Mouse (Mus musculus): ENCODE data around the gene Tmem50a. TPM values are rescaled to one million over a fixed set of nuclear protein-coding genes. Genes with fewer than 3 reads are reported as not detected.

Gene Tmem50a
- polyA plus RNA-seq, 1 experiment: 121 TPM

DNA sequence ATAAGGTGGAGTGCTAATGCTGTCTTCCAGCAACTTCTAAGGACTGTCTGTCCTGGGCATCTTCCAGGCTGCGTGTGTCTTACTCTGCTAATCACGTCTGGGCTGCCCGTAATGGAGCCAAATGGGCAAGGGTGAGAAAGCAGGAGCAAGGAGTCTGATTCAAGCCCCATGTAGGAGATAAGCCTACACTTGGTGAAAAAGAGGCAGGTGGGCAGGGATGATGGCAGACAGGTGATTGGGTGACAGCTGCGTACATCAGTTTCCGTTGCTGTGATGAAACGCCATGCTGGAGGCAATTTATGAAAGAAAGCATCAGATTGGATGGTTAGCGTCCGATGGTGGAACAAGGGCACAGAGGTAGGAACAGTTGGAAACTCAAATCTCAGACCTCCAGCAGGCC, 47.6 kb downstream of the Tmem50a start:
- no peaks in the 10 kb centered on the region for H3K36me3 ChIP-seq (ENCODE audit: control insufficient read depth, insufficient read depth)
- no peaks in the 10 kb centered on the region for H3K79me2 ChIP-seq (ENCODE audit: control insufficient read depth, insufficient read depth)
- no peak overlapping the region for H3ac ChIP-seq (ENCODE audit: control insufficient read depth, insufficient read length)
- peaks cover 19% of the 10 kb centered on the region for H3K27me3 ChIP-seq (ENCODE audit: control insufficient read depth, insufficient read depth, insufficient read length)
- no peak overlapping the region for H3K4me3 ChIP-seq
- H3K4me2 ChIP-seq (ENCODE audit: low read depth): no peak overlapping the region
- TF ChIP-seq MYOD1 (IDR thresholded peaks at IDR 0.05; ENCODE audit: control insufficient read depth in 1 of 3, insufficient read length in 2 of 3, low read depth in 2 of 3) (no peak), MYOG (IDR thresholded peaks at IDR 0.05; ENCODE audit: control insufficient read depth in 1 of 3, insufficient read depth in 1 of 3, insufficient read length in 2 of 3, low read depth in 2 of 3) (no peak), POLR2AphosphoS2 (IDR thresholded peaks at IDR 0.05; ENCODE audit: insufficient read length, low read depth) (no peak), E2F4 (IDR thresholded peaks at IDR 0.05; ENCODE audit: insufficient read depth) (no peak), TCF3 (IDR thresholded peaks at IDR 0.05; ENCODE audit: insufficient read length, low read depth) (no peak), TCF12 (IDR thresholded peaks at IDR 0.05; ENCODE audit: insufficient read depth, poor library complexity, severe bottlenecking) (no peak), MAX (IDR thresholded peaks at IDR 0.05; ENCODE audit: low read depth) (no peak), POLR2A (IDR thresholded peaks at IDR 0.05; ENCODE audit: insufficient read length, low read depth) (no peak), REST (IDR thresholded peaks at IDR 0.05; ENCODE audit: insufficient read depth, insufficient read length) (no peak), SRF (IDR thresholded peaks at IDR 0.05; ENCODE audit: control insufficient read depth, insufficient read length, low read depth) (no peak)

DNA sequence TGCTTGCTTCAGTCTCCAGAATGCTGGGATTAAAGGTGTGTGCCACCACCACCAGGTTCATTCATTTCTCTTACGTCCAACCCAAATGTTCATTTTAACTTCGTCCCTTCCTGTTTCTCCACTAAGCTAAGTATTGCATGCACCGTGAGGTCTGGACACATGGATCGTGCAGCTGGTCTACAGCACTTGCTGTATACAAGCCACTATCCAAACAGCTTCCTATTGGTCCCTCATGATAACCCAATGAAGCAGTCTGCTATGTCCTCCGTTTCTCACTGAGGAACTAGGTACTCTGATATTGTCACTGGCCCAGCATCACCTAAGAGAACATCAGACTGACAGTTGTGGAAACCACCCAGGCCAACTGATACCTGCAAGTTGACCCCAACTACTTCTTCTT, 49.0 kb downstream of the Tmem50a start:
- Histone ChIP-seq H3K79me2 (ENCODE audit: control insufficient read depth, insufficient read depth) (no peaks in the 10 kb centered on the region), H3ac (ENCODE audit: control insufficient read depth, insufficient read length) (no peak overlapping the region), H3K36me3 (ENCODE audit: control insufficient read depth, insufficient read depth) (no peaks in the 10 kb centered on the region), H3K4me2 (ENCODE audit: low read depth) (no peak overlapping the region), H3K4me3 (no peak overlapping the region), H3K27me3 (ENCODE audit: control insufficient read depth, insufficient read depth, insufficient read length) (peaks cover 19% of the 10 kb centered on the region)
- TF ChIP-seq E2F4 (IDR thresholded peaks at IDR 0.05; ENCODE audit: insufficient read depth) (no peak), MYOD1 (IDR thresholded peaks at IDR 0.05; ENCODE audit: control insufficient read depth in 1 of 3, insufficient read length in 2 of 3, low read depth in 2 of 3) (no peak), POLR2AphosphoS2 (IDR thresholded peaks at IDR 0.05; ENCODE audit: insufficient read length, low read depth) (no peak), REST (IDR thresholded peaks at IDR 0.05; ENCODE audit: insufficient read depth, insufficient read length) (no peak), CEBPB (IDR thresholded peaks at IDR 0.05; ENCODE audit: insufficient read depth, poor library complexity, severe bottlenecking) (no peak), TCF12 (IDR thresholded peaks at IDR 0.05; ENCODE audit: insufficient read depth, poor library complexity, severe bottlenecking) (no peak), MYOG (IDR thresholded peaks at IDR 0.05; ENCODE audit: control insufficient read depth in 1 of 3, insufficient read depth in 1 of 3, insufficient read length in 2 of 3, low read depth in 2 of 3) (no peak), SRF (IDR thresholded peaks at IDR 0.05; ENCODE audit: control insufficient read depth, insufficient read length, low read depth) (no peak), POLR2A (IDR thresholded peaks at IDR 0.05; ENCODE audit: insufficient read length, low read depth) (no peak), USF1 (IDR thresholded peaks at IDR 0.05; ENCODE audit: low read depth) (no peak), TCF3 (IDR thresholded peaks at IDR 0.05; ENCODE audit: insufficient read length, low read depth) (no peak), MAX (IDR thresholded peaks at IDR 0.05; ENCODE audit: low read depth) (no peak)

DNA sequence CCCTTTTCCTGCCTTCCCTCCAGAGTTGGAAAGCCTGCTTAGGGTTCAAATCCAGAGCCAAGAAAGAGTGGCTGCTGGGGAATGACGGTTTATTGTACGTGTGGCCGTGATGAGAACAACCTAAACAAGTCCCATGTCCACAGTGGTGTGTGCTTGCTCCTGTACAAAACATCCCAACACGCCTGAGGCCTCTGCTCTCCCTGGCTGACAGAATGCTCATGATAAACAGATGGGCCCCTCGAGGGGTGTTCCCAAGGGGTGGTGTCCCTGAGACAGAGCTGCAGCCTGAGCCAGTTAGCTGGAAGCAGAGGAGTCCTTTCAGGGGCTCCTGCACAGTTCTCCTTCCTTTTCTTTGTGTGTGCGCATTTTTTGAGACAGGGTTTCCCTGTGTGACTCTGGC, 49.5 kb downstream of the Tmem50a start:
- TF ChIP-seq POLR2A (IDR thresholded peaks at IDR 0.05; ENCODE audit: insufficient read length, low read depth) (no peak), TCF3 (IDR thresholded peaks at IDR 0.05; ENCODE audit: insufficient read length, low read depth) (no peak), E2F4 (IDR thresholded peaks at IDR 0.05; ENCODE audit: insufficient read depth) (no peak), REST (IDR thresholded peaks at IDR 0.05; ENCODE audit: insufficient read depth, insufficient read length) (no peak), MAX (IDR thresholded peaks at IDR 0.05; ENCODE audit: low read depth) (no peak), TCF12 (IDR thresholded peaks at IDR 0.05; ENCODE audit: insufficient read depth, poor library complexity, severe bottlenecking) (no peak), CEBPB (IDR thresholded peaks at IDR 0.05; ENCODE audit: insufficient read depth, poor library complexity, severe bottlenecking) (no peak)
- Histone ChIP-seq H3ac (ENCODE audit: control insufficient read depth, insufficient read length) (no peak overlapping the region), H3K36me3 (ENCODE audit: control insufficient read depth, insufficient read depth) (no peaks in the 10 kb centered on the region), H3K4me3 (no peak overlapping the region), H3K79me2 (ENCODE audit: control insufficient read depth, insufficient read depth) (no peaks in the 10 kb centered on the region), H3K4me2 (ENCODE audit: low read depth) (no peak overlapping the region), H3K27me3 (ENCODE audit: control insufficient read depth, insufficient read depth, insufficient read length) (peaks cover 23% of the 10 kb centered on the region)

DNA sequence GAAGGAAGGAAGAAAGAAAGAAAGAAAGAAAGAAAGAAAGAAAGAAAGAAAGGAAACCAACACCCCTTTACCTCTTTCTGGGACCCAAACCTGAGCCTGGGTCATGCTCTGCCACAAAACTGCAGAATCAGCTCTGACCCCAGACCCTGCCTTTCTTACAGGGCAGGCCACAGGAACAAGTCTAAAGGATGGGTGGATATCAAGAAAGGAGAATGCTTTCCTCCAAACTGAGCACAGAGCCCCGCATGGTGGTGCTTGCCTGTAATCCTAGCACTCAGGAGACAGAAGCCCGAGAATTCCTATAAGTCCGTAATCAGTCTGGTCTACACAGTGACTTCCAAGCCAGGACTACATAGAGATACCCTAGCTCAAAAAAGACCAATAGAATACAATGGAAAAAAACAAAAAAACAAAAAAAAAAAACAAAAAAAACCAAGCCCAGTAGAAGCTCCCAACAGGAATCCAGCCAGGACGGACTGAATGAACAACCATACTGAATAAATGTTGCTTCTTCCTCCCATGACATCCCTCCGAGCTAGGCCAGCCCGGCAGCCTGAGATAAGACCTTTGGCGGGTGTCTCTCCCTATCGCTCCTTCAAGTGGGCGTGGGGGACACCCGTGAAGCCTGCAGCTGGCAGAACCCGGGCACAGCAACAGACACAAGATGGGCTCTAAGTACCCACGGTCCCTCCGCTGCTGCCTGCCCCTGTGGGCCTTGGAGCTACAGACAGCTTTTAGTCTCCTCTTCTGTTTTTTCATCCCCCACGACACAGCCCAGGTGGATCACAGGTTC, 50.7 kb downstream of the Tmem50a start, which contains the start of gene Rhd:
Gene Rhd (plus strand): TSS at position 600 of the 793 bp plus-strand sequence.
- Histone ChIP-seq H3K36me3 (ENCODE audit: control insufficient read depth, insufficient read depth) (no peaks in the 10 kb centered on the region), H3K4me3 (no peak within 1 kb of the TSS), H3K79me2 (ENCODE audit: control insufficient read depth, insufficient read depth) (no peaks in the 10 kb centered on the region), H3K4me2 (ENCODE audit: low read depth) (no peak within 1 kb of the TSS), H3K27me3 (ENCODE audit: control insufficient read depth, insufficient read depth, insufficient read length) (peaks cover 20% of the 10 kb centered on the region), H3ac (ENCODE audit: control insufficient read depth, insufficient read length) (no peak within 1 kb of the TSS)
- TF ChIP-seq MYOG (IDR thresholded peaks at IDR 0.05; ENCODE audit: control insufficient read depth in 1 of 3, insufficient read depth in 1 of 3, insufficient read length in 2 of 3, low read depth in 2 of 3) (no peak), TCF12 (IDR thresholded peaks at IDR 0.05; ENCODE audit: insufficient read depth, poor library complexity, severe bottlenecking) (no peak), POLR2A (IDR thresholded peaks at IDR 0.05; ENCODE audit: insufficient read length, low read depth) (no peak), REST (IDR thresholded peaks at IDR 0.05; ENCODE audit: insufficient read depth, insufficient read length) (no peak), MYOD1 (IDR thresholded peaks at IDR 0.05; ENCODE audit: control insufficient read depth in 1 of 3, insufficient read length in 2 of 3, low read depth in 2 of 3) (no peak), SRF (IDR thresholded peaks at IDR 0.05; ENCODE audit: control insufficient read depth, insufficient read length, low read depth) (no peak), CEBPB (IDR thresholded peaks at IDR 0.05; ENCODE audit: insufficient read depth, poor library complexity, severe bottlenecking) (no peak), MAX (IDR thresholded peaks at IDR 0.05; ENCODE audit: low read depth) (no peak), POLR2AphosphoS2 (IDR thresholded peaks at IDR 0.05; ENCODE audit: insufficient read length, low read depth) (no peak), TCF3 (IDR thresholded peaks at IDR 0.05; ENCODE audit: insufficient read length, low read depth) (no peak), USF1 (IDR thresholded peaks at IDR 0.05; ENCODE audit: low read depth) (no peak), E2F4 (IDR thresholded peaks at IDR 0.05; ENCODE audit: insufficient read depth) (no peak)

Measured in myocyte (in vitro differentiated cells).